In genomic region chr9:68695496-68695969, GRCm38 (mm10) we compare ENCODE assay signal across 9 mouse cellular contexts. TPM values are rescaled to one million over a fixed set of nuclear protein-coding genes. Genes with fewer than 3 reads are reported as not detected.
DNase-seq lines count a peak whose midpoint lies in the region; ATAC-seq lines count a peak whose summit lies in the region.
"Had no signal": no experiment of that assay in that cellular context is flagged by ENCODE, and none has a peak within 500 bp of the region (broad histone marks: within the 10 kb centered on the region; RNA-seq: fewer than 3 reads in every experiment).

No protein-coding gene starts in this region.

- H3K27me3 ChIP-seq in embryonic facial prominence, embryonic 14.5 days (replicated peaks; ENCODE audit: control insufficient read depth, insufficient read depth, low read length), result no peaks in the 10 kb centered on the region
- H3K27me3 ChIP-seq: megakaryocyte, embryonic 14.5 days had no signal

- H3K36me3 ChIP-seq in embryonic facial prominence, embryonic 14.5 days (ENCODE audit: control insufficient read depth, insufficient read depth, low read length), result no peaks in the 10 kb centered on the region

- no peak overlapping the region for H3K4me2 ChIP-seq in embryonic facial prominence, embryonic 14.5 days (ENCODE audit: low read depth, low read length)

- no peak overlapping the region for H3K9ac ChIP-seq in embryonic facial prominence, embryonic 14.5 days (ENCODE audit: low read depth, low read length)

- H3K4me3 ChIP-seq in embryonic facial prominence, embryonic 14.5 days (ENCODE audit: low read depth, low read length), result no peak overlapping the region
- H3K4me3 ChIP-seq: megakaryocyte, embryonic 14.5 days had no signal

- no peak for ATAC-seq in embryonic facial prominence, embryonic 14.5 days (ENCODE audit: low read depth)
- no peak for ATAC-seq in activated CD4-positive, CD25-positive, alpha-beta regulatory T cell, adult 4 months

- peaks cover 16% of the 10 kb centered on the region for H3K4me1 ChIP-seq in embryonic facial prominence, embryonic 14.5 days (ENCODE audit: control insufficient read depth, insufficient read depth, low read length)
- H3K4me1 ChIP-seq: megakaryocyte, embryonic 14.5 days had no signal

- no peak overlapping the region for H3K27ac ChIP-seq in embryonic facial prominence, embryonic 14.5 days (replicated peaks; ENCODE audit: low read depth, low read length)

- H3K9me3 ChIP-seq in embryonic facial prominence, embryonic 14.5 days (ENCODE audit: control insufficient read depth, low read length), result no peaks in the 10 kb centered on the region
- H3K9me3 ChIP-seq: megakaryocyte, embryonic 14.5 days had no signal

- peak; percentile 33 for DNase-seq in embryo, embryonic 10 days (ENCODE audit: low spot score)
- no peak for DNase-seq in embryo, embryonic 9.5 days (ENCODE audit: extremely low spot score)
- peak; percentile 31 for DNase-seq in adrenal gland, adult 18-20 months (ENCODE audit: low spot score in 2 of 2)
- DNase-seq in embryonic facial prominence, embryonic 14.5 days (ENCODE audit: low spot score), result peak; percentile 73
- peak; percentile 37 to 66 for DNase-seq in kidney, postnatal 36 days
- no peak for DNase-seq in frontal cortex, postnatal 36 days (ENCODE audit: low spot score in 2 of 2)
- no peak for DNase-seq in left cerebral cortex, adult 9 months (ENCODE audit: low spot score in 2 of 2)

- 27% methylated on average over 16 of the region's 16 CpGs for WGBS in embryonic facial prominence, embryonic 14.5 days

RNA-seq across cellular contexts. Expression of gene Rora, which starts 41.9 kb away (rescaled TPM):
- 10 to 100 TPM; 36.7 to 99.2 TPM for total RNA-seq in adrenal gland, adult 18-20 months (2021)
- 11.4 and 12.3 TPM in 2 replicates for polyA plus RNA-seq in embryonic facial prominence, embryonic 14.5 days (2014; fragmentation: Nextera tagmentation; extraction: Ambion mirVana)
- polyA plus RNA-seq in activated CD4-positive, CD25-positive, alpha-beta regulatory T cell, adult 4 months (2017; shearing (Covaris generic)), result 10 to 100 TPM; 63.0 TPM

Comparison
In these comparisons a context has a peak if more than half of its experiments do, and no peak if none do; other contexts are left out.
1. DNase-seq: peak in embryo, embryonic 10 days (single experiment), adrenal gland, adult 18-20 months (2 of 2), embryonic facial prominence, embryonic 14.5 days (single experiment) and kidney, postnatal 36 days (2 of 2); none in embryo, embryonic 9.5 days (single experiment), frontal cortex, postnatal 36 days (0 of 2) and left cerebral cortex, adult 9 months (0 of 2).